Comparison of ENCODE assay signal across 26 mouse cellular contexts in genomic region chr8:48385833-48386232, GRCm38 (mm10).
DNase-seq lines count a peak whose midpoint lies in the region; ATAC-seq and TF ChIP-seq lines count a peak whose summit lies in the region.
"Had no signal": no experiment of that assay in that cellular context is flagged by ENCODE, and none has a peak within 500 bp of the region (broad histone marks: within the 10 kb centered on the region; RNA-seq: fewer than 3 reads in every experiment).

No protein-coding gene starts in this region.

- WGBS in heart, embryonic 10.5 days: 59% methylated on average over 10 of the region's 10 CpGs
- WGBS in hindbrain, postnatal 0 days: 50% methylated on average over 10 of the region's 10 CpGs
- 52% methylated on average over 10 of the region's 10 CpGs for WGBS in hindbrain, embryonic 16.5 days
- 55% methylated on average over 10 of the region's 10 CpGs for WGBS in heart, embryonic 15.5 days
- 69% methylated on average over 10 of the region's 10 CpGs for WGBS in kidney, embryonic 16.5 days

- H3K9me3 ChIP-seq in heart, embryonic 10.5 days: no peaks in the 10 kb centered on the region
- H3K9me3 ChIP-seq in hindbrain, postnatal 0 days (ENCODE audit: low read length): no peaks in the 10 kb centered on the region
- no peaks in the 10 kb centered on the region for H3K9me3 ChIP-seq in hindbrain, embryonic 16.5 days (ENCODE audit: control insufficient read depth, low read length)
- no peaks in the 10 kb centered on the region for H3K9me3 ChIP-seq in heart, embryonic 15.5 days (replicated peaks)
- no peaks in the 10 kb centered on the region for H3K9me3 ChIP-seq in kidney, embryonic 16.5 days (ENCODE audit: low read length)
- H3K9me3 ChIP-seq: embryonic facial prominence, embryonic 13.5 days; forebrain, embryonic 13.5 days; kidney, embryonic 15.5 days; limb, embryonic 13.5 days; liver, embryonic 12.5 days; midbrain, embryonic 10.5 days had no signal

- no peaks in the 10 kb centered on the region for H3K36me3 ChIP-seq in heart, embryonic 10.5 days
- no peaks in the 10 kb centered on the region for H3K36me3 ChIP-seq in hindbrain, postnatal 0 days (ENCODE audit: insufficient read depth, low read length)
- H3K36me3 ChIP-seq in hindbrain, embryonic 16.5 days (ENCODE audit: control insufficient read depth, insufficient read depth, low read length): no peaks in the 10 kb centered on the region
- no peaks in the 10 kb centered on the region for H3K36me3 ChIP-seq in heart, embryonic 15.5 days
- 0 out of 2 replicates have a peak, but pooled peaks cover 2% of the 10 kb centered on the region for H3K36me3 ChIP-seq in kidney, embryonic 16.5 days (ENCODE audit: insufficient read depth, low read length)
- H3K36me3 ChIP-seq: G1E; kidney, embryonic 15.5 days; liver, embryonic 12.5 days had no signal

- peak overlapping the region; percentile 52; the same call in 1 of the 2 replicates for H3K27ac ChIP-seq in heart, embryonic 10.5 days
- no peak overlapping the region for H3K27ac ChIP-seq in hindbrain, postnatal 0 days
- no peak overlapping the region for H3K27ac ChIP-seq in hindbrain, embryonic 16.5 days (ENCODE audit: low read depth, low read length)
- peak overlapping the region; percentile 61 for H3K27ac ChIP-seq in heart, embryonic 15.5 days
- H3K27ac ChIP-seq in kidney, embryonic 16.5 days (ENCODE audit: low read length): no peak overlapping the region
- H3K27ac ChIP-seq: embryonic facial prominence, embryonic 13.5 days; forebrain, embryonic 13.5 days; kidney, embryonic 15.5 days; limb, embryonic 13.5 days; liver, embryonic 12.5 days; midbrain, embryonic 10.5 days had no signal

- no peak overlapping the region for H3K9ac ChIP-seq in hindbrain, postnatal 0 days (replicated peaks; ENCODE audit: low read length)
- H3K9ac ChIP-seq in hindbrain, embryonic 16.5 days (ENCODE audit: low read depth, low read length): no peak overlapping the region
- no peak overlapping the region for H3K9ac ChIP-seq in heart, embryonic 15.5 days
- H3K9ac ChIP-seq in kidney, embryonic 16.5 days (replicated peaks; ENCODE audit: low read length): no peak overlapping the region
- H3K9ac ChIP-seq: embryonic facial prominence, embryonic 13.5 days; forebrain, embryonic 13.5 days; kidney, embryonic 15.5 days; limb, embryonic 13.5 days; liver, embryonic 12.5 days had no signal

- no peaks in the 10 kb centered on the region for H3K27me3 ChIP-seq in heart, embryonic 10.5 days (ENCODE audit: insufficient read depth, poor library complexity, severe bottlenecking)
- H3K27me3 ChIP-seq in hindbrain, postnatal 0 days (ENCODE audit: insufficient read depth, low read length): no peaks in the 10 kb centered on the region
- H3K27me3 ChIP-seq in hindbrain, embryonic 16.5 days (replicated peaks; ENCODE audit: control insufficient read depth, insufficient read depth, low read length): no peaks in the 10 kb centered on the region
- no peaks in the 10 kb centered on the region for H3K27me3 ChIP-seq in heart, embryonic 15.5 days
- no peaks in the 10 kb centered on the region for H3K27me3 ChIP-seq in kidney, embryonic 16.5 days (ENCODE audit: insufficient read depth, low read length)
- H3K27me3 ChIP-seq: CH12.LX; embryonic facial prominence, embryonic 13.5 days; forebrain, embryonic 13.5 days; kidney, embryonic 15.5 days; limb, embryonic 13.5 days; liver, embryonic 12.5 days had no signal

- peak overlapping the region; percentile 16; the same call in 1 of the 2 replicates for H3K4me2 ChIP-seq in hindbrain, postnatal 0 days (ENCODE audit: low read depth, low read length)
- H3K4me2 ChIP-seq in hindbrain, embryonic 16.5 days (ENCODE audit: low read length): no peak overlapping the region
- peak overlapping the region; percentile 43 for H3K4me2 ChIP-seq in heart, embryonic 15.5 days
- H3K4me2 ChIP-seq in kidney, embryonic 16.5 days (replicated peaks; ENCODE audit: low read depth, low read length): no peak overlapping the region
- H3K4me2 ChIP-seq: embryonic facial prominence, embryonic 13.5 days; forebrain, embryonic 13.5 days; kidney, embryonic 15.5 days; limb, embryonic 13.5 days; liver, embryonic 12.5 days had no signal

- DNase-seq in heart, embryonic 10.5 days (ENCODE audit: low spot score): no peak
- no peak for DNase-seq in heart, adult 11 months
- no peak for DNase-seq in hindbrain, postnatal 0 days (ENCODE audit: low spot score)
- no peak for DNase-seq in kidney, adult 18-20 months
- DNase-seq: B cell, adult 2 months; cerebellum, adult 2 months; cerebellum, postnatal 25 days; gastrocnemius, postnatal 10 days; kidney, postnatal 4 days; lung, adult 18-20 months; lung, postnatal 10 days; thymus, postnatal 14 days had no signal

- no peak for TF ChIP-seq CTCF in hindbrain, postnatal 0 days (IDR thresholded peaks at IDR 0.05; ENCODE audit: low read depth)

- H3K4me1 ChIP-seq in heart, embryonic 10.5 days: 0 out of 2 replicates have a peak, but pooled peaks cover 5% of the 10 kb centered on the region
- H3K4me1 ChIP-seq in hindbrain, postnatal 0 days (ENCODE audit: insufficient read depth, low read length): no peaks in the 10 kb centered on the region
- H3K4me1 ChIP-seq in hindbrain, embryonic 16.5 days (ENCODE audit: control insufficient read depth, insufficient read depth, low read depth, low read length): peaks cover 2% of the 10 kb centered on the region; the same call in 1 of the 2 replicates
- 0 out of 2 replicates have a peak, but pooled peaks cover 3% of the 10 kb centered on the region for H3K4me1 ChIP-seq in heart, embryonic 15.5 days (replicated peaks)
- H3K4me1 ChIP-seq in kidney, embryonic 16.5 days (ENCODE audit: insufficient read depth, low read length): 0 out of 2 replicates have a peak, but pooled peaks cover 8% of the 10 kb centered on the region
- H3K4me1 ChIP-seq: forebrain, embryonic 13.5 days; kidney, embryonic 15.5 days; limb, embryonic 13.5 days; liver, embryonic 12.5 days had no signal

- H3K4me3 ChIP-seq in heart, embryonic 10.5 days: no peak overlapping the region
- no peak overlapping the region for H3K4me3 ChIP-seq in hindbrain, postnatal 0 days (ENCODE audit: low read length)
- H3K4me3 ChIP-seq in hindbrain, embryonic 16.5 days (ENCODE audit: low read length): no peak overlapping the region
- no peak overlapping the region for H3K4me3 ChIP-seq in heart, embryonic 15.5 days
- no peak overlapping the region for H3K4me3 ChIP-seq in kidney, embryonic 16.5 days (ENCODE audit: low read length)
- H3K4me3 ChIP-seq: embryonic facial prominence, embryonic 13.5 days; erythroblast, embryonic 14.5 days; forebrain, embryonic 13.5 days; kidney, embryonic 15.5 days; limb, embryonic 13.5 days; liver, embryonic 12.5 days; midbrain, embryonic 10.5 days had no signal

- ATAC-seq in hindbrain, postnatal 0 days: no peak
- no peak for ATAC-seq in hindbrain, embryonic 16.5 days
- ATAC-seq in heart, embryonic 15.5 days (replicated peaks; ENCODE audit: insufficient number of reproducible peaks, insufficient read depth, low FRiP score, low read depth): no peak
- no peak for ATAC-seq in kidney, embryonic 16.5 days (ENCODE audit: low FRiP score, low TSS enrichment)
- ATAC-seq: forebrain, embryonic 13.5 days; intestine, postnatal 0 days; liver, embryonic 12.5 days; Patski had no signal

Comparison
In these comparisons a context has a peak if more than half of its experiments do, and no peak if none do; other contexts are left out.
1. H3K4me2 ChIP-seq: peak in hindbrain, postnatal 0 days (single experiment) and heart, embryonic 15.5 days (single experiment); none in hindbrain, embryonic 16.5 days (single experiment) and kidney, embryonic 16.5 days (single experiment).
2. H3K27ac ChIP-seq: peak in heart, embryonic 10.5 days (single experiment) and heart, embryonic 15.5 days (single experiment); none in hindbrain, postnatal 0 days (single experiment), hindbrain, embryonic 16.5 days (single experiment) and kidney, embryonic 16.5 days (single experiment).